Mouse (Mus musculus) telencephalon, adult 2 months (tissue): ENCODE measurements at regions not wholly inside any gene's neighbourhood (a gene's known extent, or its start where the extent isn't known, plus 50 kb on each side); places are given as distances from the start of the nearest gene placed in this dataset.

Source experiments
- DNase-seq: peaks from one replicate; pipeline ENCODE4 v3.0.0-alpha.2; 2011; ENCODE audit warnings: low read depth, low spot score

DNA sequence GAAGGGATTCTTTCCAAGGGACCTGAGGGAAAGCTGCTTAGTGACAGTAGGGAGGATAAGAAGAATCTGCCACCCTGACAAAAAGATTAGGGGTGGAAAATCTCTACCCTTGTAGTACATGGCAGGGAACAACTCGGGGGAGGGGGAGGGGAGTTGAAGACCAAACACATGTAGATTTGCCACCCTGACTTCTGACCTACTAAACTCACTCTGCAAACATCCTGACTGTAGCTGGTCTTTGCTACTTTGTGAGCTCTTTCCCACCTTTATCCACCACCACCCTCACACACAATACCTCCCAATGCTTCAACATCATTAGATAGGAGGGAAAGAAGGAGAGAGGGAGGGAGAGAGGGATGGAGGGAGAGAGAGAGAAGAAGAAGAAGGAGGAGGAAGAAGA, 140.4 kb upstream of the BC052040 start:
- no peak for DNase-seq

DNA sequence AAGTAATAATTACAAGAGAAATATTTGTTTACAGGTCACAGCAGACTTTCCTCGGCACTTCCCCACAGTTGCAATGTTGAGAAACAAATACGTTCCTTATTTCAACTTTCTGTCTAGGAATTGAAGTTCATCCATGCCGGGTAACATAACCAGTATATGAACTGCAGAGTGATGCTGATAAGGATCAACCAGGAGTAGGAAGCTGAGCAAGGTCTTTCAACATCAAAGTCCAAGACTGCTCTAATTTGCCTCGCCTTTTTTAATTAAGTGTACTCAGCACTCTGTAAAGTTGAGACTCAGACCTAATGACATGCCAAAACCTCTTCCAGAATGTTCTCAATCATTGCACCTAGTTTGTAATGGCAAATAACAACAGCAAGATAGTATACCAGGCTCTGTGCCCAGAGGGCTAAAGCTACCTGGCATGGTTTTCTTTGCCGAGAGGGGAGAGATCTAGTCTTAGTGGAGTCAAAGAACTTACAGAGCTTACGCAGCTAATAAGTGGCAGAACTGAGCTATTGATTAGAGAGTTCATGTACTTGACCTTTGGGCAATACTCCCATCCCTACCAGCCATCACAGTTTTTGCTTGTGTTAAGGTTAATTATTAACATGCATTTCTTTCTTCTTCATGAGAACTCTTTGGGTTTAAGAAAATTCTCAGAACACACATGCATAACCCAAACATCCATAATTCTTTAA, 131.6 kb upstream of the BC052040 start:
- DNase-seq: no peak

DNA sequence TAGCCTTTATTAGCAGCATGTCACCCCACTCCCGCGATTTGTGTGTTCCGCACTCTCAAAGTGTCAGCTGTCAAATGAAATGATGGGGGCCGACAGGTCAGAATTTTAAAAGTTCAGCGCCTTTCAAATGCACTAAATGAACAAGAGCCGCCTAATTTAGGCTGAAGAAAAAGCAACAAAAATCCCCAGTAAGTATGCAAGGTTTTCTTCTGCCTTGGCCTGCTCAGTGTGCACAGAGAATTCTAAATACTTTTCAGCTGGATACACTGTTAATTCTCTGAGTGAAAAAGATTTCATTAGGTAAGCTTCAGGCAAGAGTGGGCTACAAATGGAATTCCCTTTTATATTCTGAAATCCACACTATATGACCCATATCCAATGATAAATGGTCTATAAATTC, 125.9 kb upstream of the BC052040 start:
- DNase-seq: no peak

DNA sequence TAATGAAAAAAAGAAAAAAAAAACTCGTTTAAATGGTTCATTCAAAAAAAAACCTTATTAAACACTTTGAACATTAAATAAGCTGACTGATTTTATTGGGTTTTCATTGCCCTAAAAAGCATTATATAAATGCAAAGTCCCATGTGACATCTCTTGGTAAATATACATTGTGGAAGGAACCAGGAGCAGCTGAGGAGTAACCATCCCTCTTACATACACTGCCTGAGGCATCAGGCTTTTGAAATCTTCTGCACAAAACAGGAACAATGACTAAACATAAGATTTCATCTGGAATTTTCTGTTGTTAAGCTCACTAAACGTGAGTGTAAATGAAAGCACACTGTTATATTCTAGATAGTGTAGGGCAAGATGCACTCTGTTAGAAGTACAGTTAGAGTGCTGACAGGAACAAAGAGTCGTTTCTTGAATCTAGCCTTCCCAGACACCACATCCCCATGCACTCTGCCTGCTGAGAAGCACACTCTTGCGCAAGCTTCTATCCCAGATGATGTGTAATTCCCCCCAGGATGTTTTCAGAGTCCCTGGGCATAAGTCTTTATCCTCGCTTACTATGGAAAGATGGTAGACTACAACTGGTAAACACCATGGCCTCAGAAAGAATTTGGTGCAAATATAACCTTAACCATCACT, 125.0 kb upstream of the BC052040 start:
- no peak for DNase-seq

DNA sequence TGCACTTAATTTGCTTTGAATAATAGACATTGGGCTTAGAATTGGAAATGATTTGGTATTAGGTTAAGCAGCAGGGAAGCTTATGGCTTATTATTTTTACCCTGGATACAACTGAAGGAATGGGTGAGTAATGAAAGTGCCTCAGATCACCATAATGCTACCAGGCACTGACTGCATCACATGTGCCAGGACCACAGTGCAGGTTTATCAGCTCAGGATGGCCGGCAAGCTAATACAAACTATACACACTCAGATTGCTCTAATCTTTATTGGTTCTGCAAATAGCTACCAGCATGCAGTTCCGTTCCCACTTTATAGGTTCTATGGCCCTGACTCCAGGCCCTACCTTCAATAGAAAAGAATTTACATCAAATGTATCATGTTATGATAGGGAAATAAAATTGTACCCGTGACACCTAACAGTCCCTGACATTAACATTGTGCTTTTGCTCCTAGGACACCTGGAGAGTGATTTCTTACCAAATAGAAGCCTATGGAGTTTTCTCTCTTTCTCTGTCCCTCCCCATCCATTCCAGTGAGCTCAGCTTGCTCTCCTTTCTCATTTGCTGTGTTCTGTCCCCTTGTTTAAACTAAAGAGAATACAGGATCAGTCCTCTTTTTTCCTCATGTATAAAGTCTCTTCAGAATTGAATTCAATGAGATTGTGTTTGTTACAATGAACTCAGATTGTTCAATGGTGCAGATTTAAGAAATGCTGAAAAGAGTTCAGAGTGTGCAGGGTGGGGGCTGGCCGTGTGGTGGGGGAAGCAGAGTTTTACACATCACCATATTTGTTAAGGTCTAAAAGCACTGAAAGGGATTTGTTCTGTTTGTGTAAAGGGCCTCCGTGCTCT, 121.3 kb upstream of the BC052040 start:
- DNase-seq: no peak

DNA sequence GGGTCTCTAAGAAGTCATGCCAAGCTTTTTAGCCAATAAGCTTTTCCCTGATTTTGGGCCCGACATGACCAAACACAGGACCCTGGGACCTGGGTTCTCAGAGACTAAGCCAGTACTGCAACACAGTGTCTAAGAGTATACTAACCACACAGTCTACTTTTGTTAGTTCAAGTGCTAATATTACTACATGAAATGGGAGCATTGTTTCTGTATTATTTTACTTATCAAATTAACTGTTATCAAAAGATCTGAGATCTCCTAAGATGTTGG, 120.7 kb upstream of the BC052040 start:
- DNase-seq: no peak

DNA sequence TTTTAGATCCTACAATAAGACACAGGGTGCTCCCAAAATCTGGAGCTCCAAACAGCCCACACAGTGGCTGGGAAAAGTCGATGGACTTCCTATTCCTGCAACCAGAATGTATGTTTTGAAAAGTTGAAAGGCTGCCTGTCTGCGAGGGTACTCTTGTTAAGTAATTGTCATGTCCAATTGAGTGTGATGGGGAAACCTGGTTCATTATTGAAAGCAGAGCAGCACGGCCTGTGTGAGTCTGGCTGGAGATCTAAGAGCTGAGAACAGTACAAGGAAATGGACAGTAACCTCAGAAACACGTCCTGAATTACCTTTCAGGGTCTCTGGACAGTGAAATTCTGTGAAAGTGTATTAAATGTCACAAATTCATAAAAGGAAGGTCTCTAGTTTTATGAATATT, 115.3 kb upstream of the BC052040 start:
- no peak for DNase-seq

DNA sequence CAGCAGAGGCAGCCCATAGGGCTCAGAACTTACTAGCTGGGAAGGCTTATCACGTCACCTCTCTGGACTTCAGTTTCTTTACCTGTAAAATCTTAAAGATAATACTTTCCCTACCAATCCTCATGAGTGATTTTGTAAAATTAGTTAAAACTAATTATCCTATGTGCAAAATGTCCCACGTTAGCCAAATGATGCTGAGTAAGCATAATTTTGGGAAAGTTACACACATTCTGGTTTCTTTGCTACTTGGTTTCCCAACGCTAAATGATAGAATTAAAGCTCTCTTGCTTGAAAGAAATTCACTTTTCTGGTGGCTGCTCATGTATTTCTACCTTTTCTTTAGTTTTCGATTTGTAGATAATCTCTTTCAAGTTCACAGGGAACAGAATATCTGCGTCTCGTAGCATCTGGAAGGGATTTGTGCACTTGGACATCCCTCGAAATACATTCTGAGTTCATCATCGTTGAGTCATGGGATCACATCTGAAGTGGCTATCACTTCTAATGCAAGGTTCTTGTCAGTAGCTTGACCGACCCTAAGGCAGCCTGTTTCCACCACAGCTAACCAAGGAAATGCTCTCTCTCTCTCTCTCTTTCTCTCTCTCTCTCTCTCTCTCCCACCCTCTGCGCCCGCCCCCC, 114.3 kb upstream of the BC052040 start:
- no peak for DNase-seq

DNA sequence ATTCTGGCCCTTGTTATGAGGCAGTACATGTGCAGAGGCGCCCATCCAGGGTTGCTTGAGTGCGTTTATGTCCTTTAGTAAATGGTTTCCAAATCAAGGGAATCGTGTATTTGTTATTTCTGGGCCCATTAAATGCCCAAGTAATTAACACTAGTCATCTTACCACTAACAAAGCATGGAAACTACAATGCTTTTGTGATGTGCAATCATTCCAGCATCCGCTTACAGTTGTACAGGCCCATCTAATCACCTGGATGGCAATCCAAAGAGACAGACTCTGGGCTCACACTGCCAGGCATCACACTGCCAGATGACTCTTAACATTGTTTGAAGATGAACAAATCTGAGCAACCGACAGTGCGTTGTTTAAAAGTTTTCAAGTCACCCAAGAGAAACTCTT, 113.6 kb upstream of the BC052040 start:
- DNase-seq: no peak

DNA sequence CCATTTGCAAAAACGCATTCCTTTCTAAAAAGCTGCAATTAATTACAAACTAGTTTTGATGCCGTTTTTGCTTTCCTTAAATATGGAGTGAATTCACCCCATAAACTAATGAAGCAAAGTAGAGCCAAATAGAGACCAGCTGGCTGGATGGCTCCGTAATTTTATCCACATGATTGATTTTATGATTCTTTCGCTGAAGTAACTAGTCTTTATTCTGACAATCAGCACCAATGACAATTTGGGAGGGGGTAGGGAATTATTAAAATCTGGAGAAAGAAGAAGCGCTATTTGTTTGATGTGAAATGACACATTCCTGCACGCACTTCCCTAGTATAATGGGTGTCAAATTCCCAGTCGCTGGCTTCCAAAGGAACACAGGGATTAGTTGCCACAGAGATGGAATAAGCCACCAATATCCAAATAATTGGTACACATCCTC, 113.0 kb upstream of the BC052040 start:
- DNase-seq: no peak

DNA sequence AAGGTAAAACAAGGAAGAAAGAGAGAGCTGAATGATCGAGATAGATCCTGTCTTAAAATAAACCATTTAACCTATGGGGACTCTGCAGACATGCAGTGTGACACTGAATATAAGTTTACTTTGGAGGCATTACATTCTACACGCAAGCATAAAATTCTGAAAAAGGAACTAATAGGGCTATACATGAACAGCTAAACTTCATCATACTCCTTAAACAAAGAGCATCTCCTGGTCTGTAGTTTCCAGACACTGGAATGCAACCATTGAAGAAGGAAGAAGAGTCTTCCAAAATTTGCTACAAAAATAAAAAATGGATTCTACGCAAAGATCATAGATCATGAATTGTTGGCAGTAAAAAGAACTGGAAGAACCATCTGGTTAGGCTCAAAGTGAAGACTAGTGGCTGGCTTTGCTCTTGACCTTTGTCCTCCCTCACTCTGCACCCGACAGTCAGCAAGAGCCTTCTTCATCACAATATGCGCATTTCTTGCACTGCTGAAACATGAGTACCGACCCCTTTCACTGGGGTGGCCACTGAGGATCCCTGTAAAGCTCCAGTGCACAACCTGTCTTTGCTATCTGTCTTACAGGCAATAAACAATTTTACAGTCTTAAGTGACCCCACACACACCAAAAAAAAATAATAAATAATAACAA, 112.2 kb upstream of the BC052040 start:
- DNase-seq: no peak

DNA sequence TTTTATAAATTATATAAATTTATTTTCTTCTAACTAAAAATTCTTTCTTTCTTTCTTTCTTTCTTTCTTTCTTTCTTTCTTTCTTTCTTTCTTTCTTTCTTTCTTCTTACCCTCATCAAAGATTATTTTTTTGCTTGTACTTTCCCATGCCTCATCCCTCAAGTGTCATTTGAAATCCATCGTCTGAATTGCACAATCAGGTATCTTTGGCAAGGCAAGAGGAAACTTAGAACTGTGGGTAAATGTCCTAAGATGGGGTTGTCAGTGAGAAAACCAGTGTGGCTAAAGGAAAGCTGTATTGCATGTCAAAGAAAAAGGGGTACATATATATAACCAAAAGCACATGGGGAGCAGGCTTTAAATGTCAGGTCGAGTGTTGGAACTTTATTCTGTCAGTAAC, 109.1 kb upstream of the BC052040 start:
- no peak for DNase-seq

DNA sequence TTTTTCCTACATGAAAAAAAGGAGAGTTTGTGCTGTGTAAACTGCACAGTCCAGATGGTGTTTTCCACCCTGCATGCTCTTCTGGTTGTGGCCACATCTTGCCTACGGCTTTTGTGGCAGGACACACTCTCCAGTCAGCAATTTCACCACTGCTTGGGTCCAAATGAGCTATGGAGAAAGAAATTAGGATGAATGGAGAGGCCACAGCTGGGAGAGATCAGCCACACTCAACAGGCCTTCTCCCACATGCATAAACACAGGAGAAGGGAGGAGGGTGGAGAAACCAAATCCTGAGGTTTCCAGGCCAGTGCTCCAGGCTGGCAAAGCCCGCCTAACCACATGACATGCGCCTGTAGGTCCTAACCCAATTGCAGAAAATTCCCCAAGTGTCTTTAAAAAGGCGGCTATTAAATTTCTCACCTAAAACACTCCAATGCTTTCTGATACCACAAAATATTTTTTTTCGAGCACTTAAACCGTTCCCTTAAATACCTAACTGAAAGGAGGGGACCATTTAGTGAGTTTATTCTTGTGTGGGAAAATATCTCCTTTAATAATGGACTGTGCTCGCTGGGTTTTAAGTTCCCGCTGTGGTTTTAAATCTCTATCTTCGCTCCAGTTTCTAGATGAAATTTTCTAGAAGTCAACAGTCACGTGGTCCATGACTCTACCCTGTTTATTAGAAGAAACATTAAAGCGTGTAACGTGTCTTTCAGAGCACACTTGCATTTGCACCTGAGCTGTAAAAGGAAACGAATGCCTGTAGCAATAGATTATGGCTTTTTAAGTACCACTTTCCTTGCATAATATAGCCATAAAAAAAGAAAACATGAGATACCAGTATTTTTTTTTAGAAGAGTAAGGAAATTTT, 97.9 kb upstream of the BC052040 start:
- DNase-seq: no peak

DNA sequence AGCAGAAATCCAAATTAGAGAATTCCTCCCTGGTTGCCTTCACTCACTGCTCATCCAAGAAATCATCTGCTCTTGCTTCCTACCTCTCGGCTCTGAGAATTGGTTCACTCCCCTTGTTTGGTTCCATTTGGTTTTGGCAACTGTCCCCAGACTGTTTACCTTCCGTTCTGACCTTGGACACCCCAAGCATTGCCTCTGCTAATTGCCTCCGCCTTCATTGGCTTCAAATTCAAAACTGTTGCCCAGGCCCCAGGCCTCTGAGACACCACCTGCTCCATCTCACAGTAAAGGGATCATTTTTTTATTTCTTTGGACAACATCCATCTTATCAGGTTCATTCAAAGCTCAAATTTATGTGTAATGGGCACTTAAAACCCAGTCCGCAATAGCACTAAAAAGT, 93.1 kb upstream of the BC052040 start:
- DNase-seq: no peak

DNA sequence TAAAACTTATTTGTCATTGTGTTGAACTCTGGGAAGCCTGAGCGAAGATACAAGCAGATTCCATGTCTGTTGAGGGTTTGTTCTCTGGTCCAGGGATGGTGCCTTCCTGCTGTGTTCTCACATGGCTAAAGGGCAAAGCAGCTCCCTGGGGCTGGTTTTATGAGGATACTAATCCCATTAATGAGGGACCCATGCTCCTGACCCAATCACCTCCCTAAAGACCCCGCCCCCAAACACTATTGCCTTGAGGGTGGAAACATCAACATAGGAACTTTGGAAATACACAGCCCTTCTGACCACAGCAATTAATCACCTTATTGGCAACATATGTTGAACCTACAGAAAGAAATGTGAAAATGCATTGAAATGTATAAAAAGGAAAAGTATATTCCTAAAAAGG, 88.5 kb upstream of the BC052040 start:
- no peak for DNase-seq

DNA sequence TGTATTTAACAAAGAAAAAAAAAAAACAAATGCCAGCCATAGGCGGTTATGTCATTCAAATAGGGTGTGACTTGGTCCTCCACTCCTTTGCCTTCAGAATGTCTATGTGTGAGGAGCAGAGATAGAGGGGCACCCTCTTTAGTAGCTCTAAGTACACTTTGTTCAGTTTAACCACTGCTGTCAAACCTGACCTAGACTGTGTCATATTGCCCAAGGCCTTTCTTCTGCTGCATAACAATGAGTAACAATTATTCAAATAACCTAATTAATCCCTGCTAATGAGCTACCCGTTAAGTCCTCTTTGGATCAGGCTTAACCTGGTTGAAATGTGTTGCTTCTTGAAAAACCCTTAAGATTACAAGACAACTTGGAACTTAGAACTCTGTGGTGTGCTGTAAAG, 81.6 kb upstream of the BC052040 start:
- DNase-seq: no peak

DNA sequence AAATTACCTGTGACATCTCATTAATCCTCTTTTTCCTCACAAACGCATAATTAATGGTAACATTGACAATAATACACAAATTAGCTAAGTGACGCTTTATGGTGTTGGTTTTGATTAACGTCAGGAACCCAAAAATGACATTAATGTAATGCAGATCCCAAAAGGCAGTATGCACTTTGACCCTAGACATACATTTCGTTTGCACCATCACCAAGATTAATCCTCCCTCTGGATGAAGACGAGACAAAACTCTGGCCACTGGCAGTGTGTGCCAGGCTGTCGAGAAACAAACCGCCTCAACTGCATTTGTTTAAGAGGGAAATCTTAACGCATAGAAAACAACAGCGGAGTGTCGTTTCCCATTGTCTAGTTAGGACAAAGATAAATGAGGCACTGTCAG, 72.0 kb upstream of the BC052040 start:
- no peak for DNase-seq

DNA sequence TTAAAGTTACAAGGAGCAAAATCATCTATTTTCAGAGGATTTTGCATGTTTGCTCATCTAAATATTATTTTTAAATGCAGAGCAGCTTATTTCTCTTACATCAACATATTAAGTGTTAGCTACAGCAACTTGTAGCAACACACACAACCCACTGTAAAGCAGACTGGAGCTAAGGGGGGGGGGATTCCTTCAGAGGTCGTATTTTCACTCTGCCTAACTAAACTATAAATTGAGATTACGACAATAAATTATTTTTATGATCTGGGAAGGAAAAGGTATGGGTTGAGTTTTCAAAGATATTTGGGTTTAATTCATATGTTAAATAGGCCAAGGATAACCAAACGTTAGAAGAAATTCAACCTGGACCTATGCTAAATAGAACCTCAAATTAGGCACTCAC, 70.4 kb upstream of the BC052040 start:
- DNase-seq: no peak

DNA sequence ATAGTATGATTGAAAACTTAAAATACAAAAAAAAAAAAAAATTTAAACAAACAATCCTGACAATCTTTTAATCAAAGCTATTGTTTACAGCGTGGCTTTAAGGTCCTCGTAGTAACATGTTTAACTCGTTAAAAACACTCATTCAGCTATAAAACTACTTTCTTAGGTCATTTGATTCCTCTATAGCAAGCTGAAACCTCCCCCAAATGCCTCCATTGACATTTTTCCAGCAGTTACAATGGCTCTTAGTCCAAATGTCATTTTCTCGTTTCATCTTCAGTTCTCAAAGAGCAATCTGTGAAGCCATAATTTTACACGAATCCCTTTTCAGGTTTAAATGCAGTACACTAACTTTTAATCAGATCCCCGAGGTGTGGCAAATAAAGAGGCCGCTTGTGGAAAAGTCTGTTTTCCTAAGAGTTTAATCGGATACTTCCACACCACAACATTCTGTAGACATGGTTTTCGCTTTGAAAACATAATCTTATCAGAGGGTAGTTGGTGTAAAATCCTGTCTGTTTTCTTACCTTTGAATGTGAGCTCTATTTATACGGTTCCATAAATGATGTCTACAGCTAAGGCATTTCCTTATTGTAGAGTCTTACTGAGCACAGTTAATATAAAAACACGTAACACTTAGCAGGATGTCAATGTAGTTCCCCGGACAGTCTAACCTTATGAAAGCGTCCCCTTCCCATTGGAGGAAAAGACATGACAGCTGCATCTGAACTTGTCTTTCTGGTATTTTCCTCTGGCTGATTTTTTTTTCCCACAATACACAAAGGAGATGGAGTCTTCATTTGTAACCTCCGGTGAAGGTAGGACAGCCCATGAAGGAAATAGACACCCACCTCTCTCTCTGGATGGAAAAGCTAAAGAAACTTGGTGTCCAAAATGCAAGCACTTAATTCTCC, 69.6 kb upstream of the BC052040 start:
- no peak for DNase-seq

DNA sequence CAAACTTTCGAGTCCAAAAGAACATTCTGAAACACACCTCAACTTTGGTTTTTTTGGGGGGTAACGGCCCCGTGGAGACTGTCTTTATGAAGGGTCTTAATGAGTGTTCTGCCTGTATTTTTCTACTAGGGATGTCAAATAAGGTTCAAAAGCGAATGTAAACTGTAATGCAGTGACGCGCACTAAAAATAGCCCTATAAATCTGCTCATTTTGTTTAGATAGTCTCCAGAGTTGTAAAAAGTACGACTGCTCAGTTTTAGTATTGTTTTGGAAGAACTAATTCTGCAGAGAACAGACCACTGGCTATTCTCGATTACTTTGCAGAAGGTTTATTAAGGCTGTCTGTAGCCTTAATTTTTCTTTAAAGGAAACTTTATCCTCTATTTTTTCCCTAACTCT, 68.6 kb upstream of the BC052040 start:
- no peak for DNase-seq
